Mouse (Mus musculus) hematopoietic multipotent progenitor cell, adult 10-12 weeks (in vitro differentiated cells): Measurements from ENCODE around the gene Kctd21. TPM values are rescaled to one million over a fixed set of nuclear protein-coding genes. Genes with fewer than 3 reads are reported as not detected.

Experiments used
- polyA plus RNA-seq: library from polyadenylated mRNA; stranded (reverse); fragments of >175 nt; gene quantifications from 2 replicates; pipeline ENCODE4 v1.2.3, GENCODE M21; 2012; ENCODE audit warnings: low replicate concordance

The Kctd21 gene
- 0.53 and 1.5 TPM in 2 replicates for polyA plus RNA-seq

DNA sequence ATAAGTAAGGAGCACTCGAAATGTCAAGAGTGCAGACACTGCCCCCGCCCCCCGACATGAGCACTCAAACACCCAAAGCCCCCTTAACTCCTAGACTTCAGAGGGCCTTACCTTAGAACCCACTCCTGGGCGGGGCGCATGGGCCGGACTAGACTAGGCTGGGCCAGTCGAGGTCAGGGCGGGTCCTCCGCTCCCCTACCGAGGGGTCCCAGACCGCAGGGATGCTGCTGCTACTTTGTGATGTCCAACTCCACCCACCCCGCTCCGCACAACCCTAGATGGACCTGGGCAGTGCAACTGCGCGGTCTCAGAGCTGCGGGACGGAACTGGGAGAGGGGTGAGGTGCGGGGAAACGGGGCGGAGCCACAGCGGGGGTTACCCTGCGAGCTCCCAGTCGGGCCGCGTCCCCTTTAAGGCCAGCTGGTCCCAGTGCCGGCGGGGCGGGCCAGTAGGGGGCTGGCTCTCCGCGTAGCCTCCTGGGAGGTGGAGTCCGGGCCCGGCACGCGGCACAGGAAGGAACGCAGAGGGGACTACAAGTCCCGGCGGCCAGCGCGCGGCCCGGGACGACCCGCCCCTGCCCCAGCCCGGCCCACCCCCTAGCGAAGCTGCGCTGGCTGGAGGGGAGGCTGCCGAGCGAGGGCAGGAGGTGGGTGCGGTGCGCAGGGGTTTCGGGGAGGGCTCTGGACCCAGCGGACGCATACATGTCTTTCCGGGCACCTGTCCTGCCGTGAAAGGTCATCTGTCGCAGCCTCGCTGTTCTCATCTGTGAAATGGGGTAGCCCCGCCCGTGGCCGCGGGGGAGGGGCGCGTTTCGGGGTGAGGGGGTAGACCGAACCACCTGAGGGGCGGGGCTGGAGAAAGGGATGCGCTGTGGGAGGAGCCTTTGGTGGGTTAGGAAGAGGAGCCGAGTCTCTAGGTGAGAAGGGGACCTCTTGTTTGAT, at the start of gene Kctd21, which contains the start of gene Usp35:
TSS of gene Kctd21 (plus strand) at position 602 of the 941 bp plus-strand sequence.
TSS of gene Usp35 (minus strand) at position 295 of the 941 bp plus-strand sequence.

Other genes starting within 250 kb of the Kctd21 start
- 3.8 and 6.6 TPM in 2 replicates for gene Usp35, start 307 bp upstream of the Kctd21 start, polyA plus RNA-seq
- gene Alg8, start 39.3 kb downstream of the Kctd21 start, polyA plus RNA-seq, result 0.95 and 1.2 TPM in 2 replicates
- gene Ndufc2, start 67.7 kb downstream of the Kctd21 start, polyA plus RNA-seq, result 38.2 and 144 TPM in 2 replicates
- 0.09 TPM in 1 of 2 replicates, not detected in the other for gene Thrsp, start 85.4 kb downstream of the Kctd21 start, polyA plus RNA-seq
- gene Kctd14, start 119.0 kb downstream of the Kctd21 start, polyA plus RNA-seq, result 3.1 and 6.1 TPM in 2 replicates
- gene Ints4, start 148.6 kb downstream of the Kctd21 start, polyA plus RNA-seq, result 6.7 and 8.2 TPM in 2 replicates
- gene Aamdc, start 247.2 kb downstream of the Kctd21 start, polyA plus RNA-seq, result 2.3 and 6.9 TPM in 2 replicates
- gene Rsf1, start 247.6 kb downstream of the Kctd21 start, polyA plus RNA-seq, result 15.9 and 23.0 TPM in 2 replicates